Mouse (Mus musculus): ENCODE data around the gene Vapa.
"Not testable (repeated sequence)": the region's sequence is repeated elsewhere in the genome, so short reads cannot be mapped to it uniquely, and the experiment has no call there.

The Vapa gene

GRCm38 (mm10) chr17:65571466-65571865 lies 41.9 kb downstream of the Vapa start:
- in situ Hi-C loops (cut with MboI, MseI) = no loop called here

DNA sequence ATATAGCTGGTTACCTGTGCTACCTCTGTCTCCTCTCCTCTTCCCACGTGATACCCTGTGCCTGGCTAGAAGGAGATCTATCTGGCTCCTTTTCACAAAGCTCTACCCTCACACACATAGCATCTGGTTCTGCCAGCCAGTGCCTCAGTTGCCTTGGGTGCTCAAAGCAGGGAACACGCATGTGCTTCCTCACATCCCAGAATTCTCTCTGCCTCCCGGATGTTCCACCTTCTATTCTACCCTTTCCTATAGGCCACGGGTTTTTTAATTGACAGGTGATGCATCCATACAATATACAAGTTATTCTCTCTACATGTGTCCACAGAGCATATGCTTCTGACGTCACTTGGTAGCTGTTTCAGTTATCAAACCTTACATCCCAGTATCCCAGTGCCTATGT lies 49.2 kb downstream of the Vapa start:
- in situ Hi-C loops (cut with MboI, MseI) = no loop called here

DNA sequence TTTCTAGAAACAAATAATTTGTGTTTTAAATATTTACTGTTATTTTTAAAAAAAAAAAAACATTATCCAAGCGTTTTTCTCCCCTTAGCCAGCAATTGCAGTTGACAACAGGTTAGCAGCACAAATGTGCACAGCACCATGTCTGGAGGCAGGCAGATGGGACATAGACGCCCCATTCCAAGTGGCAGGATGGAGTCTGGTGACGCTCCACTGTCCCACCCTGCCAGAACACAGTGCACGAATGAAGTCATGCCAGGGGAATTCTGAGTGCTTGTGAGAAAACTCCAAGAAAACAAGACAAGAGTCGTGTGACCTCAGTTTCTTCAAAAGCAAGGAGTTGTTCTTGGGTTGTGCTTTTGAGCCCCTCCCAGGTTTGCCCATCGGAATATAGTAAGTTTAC lies 50.0 kb downstream of the Vapa start:
- in situ Hi-C loops (cut with MboI, MseI) = no loop called here

DNA sequence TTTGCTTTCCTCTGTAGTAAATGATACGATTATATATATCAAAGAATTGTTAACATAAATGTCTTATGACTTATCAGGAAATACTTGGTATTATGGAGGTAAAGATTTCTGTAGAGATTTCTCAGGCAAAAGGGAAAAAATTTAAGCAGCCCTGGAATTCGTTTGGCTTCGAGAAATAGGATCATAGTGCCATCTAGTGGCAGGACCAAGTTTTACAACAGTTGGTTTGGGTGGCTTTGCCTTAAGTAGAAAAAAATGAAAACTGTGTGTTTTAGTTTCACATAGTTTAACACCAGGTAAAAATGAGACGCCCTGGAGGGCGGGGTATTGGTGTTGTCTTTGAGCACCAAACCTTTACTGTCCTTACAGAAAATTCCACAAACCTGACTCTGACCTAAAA lies 50.6 kb downstream of the Vapa start:
- in situ Hi-C loops (cut with MboI, MseI) = no loop called here

GRCm38 (mm10) chr17:65561361-65562015 lies 51.9 kb downstream of the Vapa start:
- in situ Hi-C loops (cut with MboI, MseI) = no loop called here

- in situ Hi-C loops (cut with MboI, MseI) = no loop called here
These were observed 54.1 kb downstream of the Vapa start for GRCm38 (mm10) chr17:65559273-65559672.

DNA sequence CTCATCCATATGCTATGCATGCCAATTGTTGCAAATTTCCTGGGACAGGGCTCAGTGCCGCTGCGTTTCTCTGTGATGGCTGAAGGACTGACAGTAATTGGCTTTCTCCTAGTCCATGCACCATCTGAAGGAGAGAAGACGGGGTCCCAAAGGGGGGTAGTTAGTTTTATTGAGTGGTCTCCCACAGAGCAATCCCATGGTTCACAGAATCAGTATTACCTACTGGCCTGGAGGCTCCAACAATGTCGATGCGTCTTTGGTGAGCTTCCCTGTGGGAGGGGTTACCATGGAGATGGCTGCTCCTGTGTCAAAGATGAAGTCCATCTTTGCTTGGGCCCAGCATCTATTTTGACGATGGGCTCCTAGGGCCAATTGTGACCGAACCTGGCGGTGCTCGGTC lies 54.6 kb downstream of the Vapa start:
- in situ Hi-C loops (cut with MboI, MseI) = no loop called here

- in situ Hi-C loops (cut with MboI, MseI) = no loop called here
These were observed 55.1 kb downstream of the Vapa start for GRCm38 (mm10) chr17:65558217-65558616.

DNA sequence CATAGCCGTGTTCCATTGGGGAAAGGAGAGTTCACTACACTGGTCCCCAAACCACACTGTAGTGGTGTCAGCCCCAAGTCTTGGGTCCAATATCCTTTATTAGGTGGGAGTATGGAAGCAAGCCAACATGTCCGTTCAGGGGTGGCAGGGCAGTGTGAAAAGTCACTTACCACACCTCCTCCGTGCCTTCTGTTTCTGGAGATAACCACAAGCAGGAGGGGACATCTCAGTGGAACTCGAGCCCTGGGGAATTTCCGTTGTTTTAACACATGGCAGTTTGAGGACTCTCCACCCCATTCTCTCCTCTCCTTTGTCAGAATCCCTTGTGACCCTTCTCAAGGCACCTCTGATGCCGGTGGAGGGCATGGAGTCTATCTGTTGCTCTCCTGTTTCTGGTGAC lies 56.1 kb downstream of the Vapa start:
- in situ Hi-C loops (cut with MboI, MseI) = no loop called here

DNA sequence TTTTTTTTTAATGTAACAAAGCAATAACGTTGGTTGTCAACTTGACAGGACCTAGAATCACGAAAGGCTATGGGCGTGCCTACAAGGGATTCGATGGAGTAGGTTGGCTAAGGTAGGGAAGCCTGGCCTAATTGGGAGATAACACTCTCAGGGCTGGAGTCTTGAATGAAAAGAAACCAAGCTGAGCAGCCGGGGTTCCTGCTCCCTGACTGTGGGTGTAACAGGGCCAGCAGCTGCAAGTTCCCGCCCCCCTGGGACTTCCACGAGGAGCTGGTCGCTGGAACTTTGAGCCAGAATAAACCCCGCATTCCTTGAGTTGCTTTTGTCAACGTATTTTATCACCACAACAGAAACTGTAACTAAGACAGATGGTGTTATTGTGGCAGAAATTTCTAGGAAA lies 56.6 kb downstream of the Vapa start:
- in situ Hi-C loops (cut with MboI, MseI) = no loop called here

DNA sequence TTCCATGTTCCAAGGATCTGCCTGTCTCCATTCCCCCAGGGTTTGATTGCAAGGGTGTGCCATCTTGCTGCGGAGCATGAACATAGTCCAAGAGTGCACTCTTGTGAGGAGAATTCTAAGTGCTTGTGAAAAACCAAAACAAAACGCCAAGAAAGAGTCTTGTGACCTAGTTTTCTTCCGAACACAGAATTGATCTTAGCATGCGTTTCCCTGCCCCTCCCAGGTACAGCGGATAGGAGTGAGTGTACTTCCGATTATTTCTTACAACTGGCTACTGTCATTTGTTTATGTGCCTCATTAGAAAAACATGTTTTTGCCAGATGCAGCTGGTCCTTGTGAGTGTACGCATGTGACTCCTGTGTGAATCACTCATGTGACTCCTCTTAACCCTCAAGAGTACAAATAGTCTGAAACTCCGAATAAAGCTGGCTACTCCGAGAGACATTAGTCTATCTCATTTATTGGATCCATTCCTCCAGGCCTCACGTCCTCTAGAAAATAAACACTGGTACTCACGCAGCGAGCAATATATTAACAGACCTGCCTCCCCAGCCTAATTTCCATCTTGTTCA lies 60.8 kb downstream of the Vapa start:
- in situ Hi-C loops (cut with MboI, MseI) = no loop called here

GRCm38 (mm10) chr17:65550357-65550756 lies 63.0 kb downstream of the Vapa start:
- in situ Hi-C loops (cut with MboI, MseI) = no loop called here

GRCm38 (mm10) chr17:65548698-65549365 lies 64.5 kb downstream of the Vapa start:
- in situ Hi-C loops (cut with MboI, MseI) = no loop called here

GRCm38 (mm10) chr17:65546221-65546620 lies 67.1 kb downstream of the Vapa start:
- in situ Hi-C loops (cut with MboI, MseI) = not testable (repeated sequence)

DNA sequence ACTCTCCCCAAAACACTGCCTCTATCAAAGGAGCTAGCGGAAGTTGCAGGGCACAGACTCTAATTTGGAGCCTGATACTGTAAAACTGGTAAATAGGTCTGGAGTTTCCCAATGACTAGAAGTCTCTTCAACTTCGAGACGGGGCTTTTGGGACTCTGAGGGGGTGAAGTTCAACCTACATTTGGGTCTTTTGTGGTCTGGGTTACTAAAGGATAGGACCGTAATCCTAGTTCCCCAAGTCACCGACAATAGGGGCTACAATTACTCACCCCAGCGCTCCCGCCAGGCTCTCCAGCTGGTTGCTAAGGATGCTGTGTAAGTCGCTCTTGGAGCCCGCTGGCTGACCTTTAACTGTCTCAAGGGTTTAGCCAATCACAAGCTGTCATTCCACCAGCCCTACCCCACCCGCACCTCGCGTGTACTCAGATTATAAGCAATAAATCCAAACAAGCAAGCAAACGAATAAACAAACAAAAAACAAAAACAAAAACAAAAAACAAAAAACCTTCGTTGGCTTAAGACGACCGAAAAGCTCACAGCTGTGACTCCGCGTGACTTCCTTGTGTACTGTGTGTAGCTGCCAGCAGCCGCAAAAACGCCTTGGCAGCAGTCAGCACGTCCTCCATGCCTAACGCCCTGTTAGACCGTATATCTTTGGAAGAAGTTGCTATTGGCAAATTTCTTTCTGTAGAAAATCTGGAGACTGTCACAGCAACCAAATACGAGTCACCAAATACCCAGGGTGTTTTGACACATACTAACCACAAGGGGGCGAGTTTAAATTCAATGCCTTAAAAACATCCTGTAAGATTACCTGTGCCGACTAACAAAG lies 72.7 kb downstream of the Vapa start, which contains the start of gene Tmem232:
Gene Tmem232 (minus strand): TSS at position 342 of the 832 bp plus-strand sequence.
- in situ Hi-C loops (cut with MboI, MseI) = no loop called here

- in situ Hi-C loops (cut with MboI, MseI) = loop anchor here (10.0 kb wide), 1 partner anchor 1041 kb away; no protein-coding TSS in a partner anchor
These were observed 77.2 kb downstream of the Vapa start for GRCm38 (mm10) chr17:65536156-65536555.

- in situ Hi-C loops (cut with MboI, MseI) = loop anchor here (10.0 kb wide), 1 partner anchor 1038 kb away; no protein-coding TSS in a partner anchor
These were observed 81.0 kb downstream of the Vapa start for GRCm38 (mm10) chr17:65532381-65532780.
